9 mouse cellular contexts compared by ENCODE assay signal in genomic region chr8:120289698-120290181, GRCm38 (mm10).
A peak's percentile ranks its signal among the peaks of the same experiment; 100 is the strongest.
DNase-seq lines count a peak whose midpoint lies in the region; ATAC-seq lines count a peak whose summit lies in the region.
"Had no signal": no experiment of that assay in that cellular context is flagged by ENCODE, and none has a peak within 500 bp of the region (broad histone marks: within the 10 kb centered on the region; RNA-seq: fewer than 3 reads in every experiment).

No protein-coding gene starts in this region.

- H3K9me3 ChIP-seq in embryonic facial prominence, embryonic 14.5 days (ENCODE audit: control insufficient read depth, low read length) = no peaks in the 10 kb centered on the region
- no peaks in the 10 kb centered on the region for H3K9me3 ChIP-seq in heart, embryonic 14.5 days (ENCODE audit: control insufficient read depth, low read length)
- no peaks in the 10 kb centered on the region for H3K9me3 ChIP-seq in neural tube, embryonic 11.5 days (ENCODE audit: control insufficient read depth, low read length)

- 36% methylated on average over 10 of the region's 10 CpGs for WGBS in embryonic facial prominence, embryonic 14.5 days
- 26% methylated on average over 10 of the region's 10 CpGs for whole genome bisulfite sequencing in heart, embryonic 14.5 days
- WGBS in neural tube, embryonic 11.5 days = 32% methylated on average over 10 of the region's 10 CpGs

- H3K36me3 ChIP-seq in embryonic facial prominence, embryonic 14.5 days (ENCODE audit: control insufficient read depth, insufficient read depth, low read length) = no peaks in the 10 kb centered on the region
- H3K36me3 ChIP-seq in heart, embryonic 14.5 days (ENCODE audit: control insufficient read depth, insufficient read depth, low read length) = no peaks in the 10 kb centered on the region
- no peaks in the 10 kb centered on the region for H3K36me3 ChIP-seq in neural tube, embryonic 11.5 days (ENCODE audit: control insufficient read depth, insufficient read depth, low read length)

- H3K9ac ChIP-seq in embryonic facial prominence, embryonic 14.5 days (ENCODE audit: low read depth, low read length) = 0 out of 2 replicates have a peak overlapping the region, but pooled peaks have one; percentile 5
- peak overlapping the region; percentile 40; the same call in 1 of the 2 replicates for H3K9ac ChIP-seq in heart, embryonic 14.5 days (ENCODE audit: low read length)
- H3K9ac ChIP-seq in neural tube, embryonic 11.5 days (ENCODE audit: low read length) = peak overlapping the region; percentile 18

- peaks cover 71% of the 10 kb centered on the region for H3K4me1 ChIP-seq in embryonic facial prominence, embryonic 14.5 days (ENCODE audit: control insufficient read depth, insufficient read depth, low read length)
- peaks cover 63 to 73% of the 10 kb centered on the region in 2 experiments for H3K4me1 ChIP-seq in heart, embryonic 14.5 days (ENCODE audit: control insufficient read depth in 2 of 2, insufficient read depth in 2 of 2, low read length in 2 of 2)
- peaks cover 60% of the 10 kb centered on the region for H3K4me1 ChIP-seq in neural tube, embryonic 11.5 days (ENCODE audit: control insufficient read depth, insufficient read depth, low read length)

- intact Hi-C loops in left cerebral cortex, postnatal 4 days (cut with DNase I) = loop anchor here (10.0 kb wide), 1 partner anchor 245 kb away; no protein-coding TSS in a partner anchor

- DNase-seq in ovary, adult 18-20 months (ENCODE audit: low spot score) = peak; percentile 55
- DNase-seq in ovary, postnatal 10 days (ENCODE audit: low spot score) = no peak
- DNase-seq in embryonic facial prominence, embryonic 14.5 days (ENCODE audit: low spot score) = peak; percentile 81
- peak; percentile 86 for DNase-seq in left cerebral cortex, postnatal 4 days
- peak; percentile 43 for DNase-seq in neural tube, embryonic 11.5 days (ENCODE audit: low spot score)
- no peak for DNase-seq in thymus, postnatal 36 days

- no peak overlapping the region for H3K4me3 ChIP-seq in embryonic facial prominence, embryonic 14.5 days (ENCODE audit: low read depth, low read length)
- no peak overlapping the region for H3K4me3 ChIP-seq in heart, embryonic 14.5 days (ENCODE audit: control insufficient read depth in 1 of 2, insufficient read depth in 1 of 2, low read depth in 1 of 2, low read length in 2 of 2)
- H3K4me3 ChIP-seq in neural tube, embryonic 11.5 days (ENCODE audit: low read depth, low read length) = no peak overlapping the region

- ATAC-seq in embryonic facial prominence, embryonic 14.5 days (ENCODE audit: low read depth) = peak; percentile 27; the same call in 1 of the 2 replicates
- peak; percentile 64 for ATAC-seq in heart, embryonic 14.5 days (ENCODE audit: insufficient number of reproducible peaks, insufficient read depth, low FRiP score, low read depth)
- ATAC-seq in neural tube, embryonic 11.5 days (ENCODE audit: insufficient read depth, low FRiP score, low TSS enrichment) = no peak
- no peak for ATAC-seq in megakaryocyte-erythroid progenitor cell, adult 5-6 weeks (replicated peaks; ENCODE audit: low FRiP score, low TSS enrichment, poor library complexity, severe bottlenecking)
- ATAC-seq: Patski had no signal

- no peak overlapping the region for H3K27ac ChIP-seq in embryonic facial prominence, embryonic 14.5 days (replicated peaks; ENCODE audit: low read depth, low read length)
- H3K27ac ChIP-seq in heart, embryonic 14.5 days (replicated peaks in 1 of 2; ENCODE audit: control insufficient read depth in 1 of 2, insufficient read depth in 1 of 2, low read depth in 2 of 2, low read length in 2 of 2) = peak overlapping the region; percentile 61 to 87
- H3K27ac ChIP-seq in neural tube, embryonic 11.5 days (ENCODE audit: low read depth, low read length) = peak overlapping the region; percentile 53; the same call in 1 of the 2 replicates

- no peak overlapping the region for H3K4me2 ChIP-seq in embryonic facial prominence, embryonic 14.5 days (ENCODE audit: low read depth, low read length)
- H3K4me2 ChIP-seq in heart, embryonic 14.5 days (ENCODE audit: low read length) = peak overlapping the region; percentile 14
- no peak overlapping the region for H3K4me2 ChIP-seq in neural tube, embryonic 11.5 days (ENCODE audit: low read depth)

- H3K27me3 ChIP-seq in embryonic facial prominence, embryonic 14.5 days (replicated peaks; ENCODE audit: control insufficient read depth, insufficient read depth, low read length) = no peaks in the 10 kb centered on the region
- H3K27me3 ChIP-seq in heart, embryonic 14.5 days (ENCODE audit: control insufficient read depth, insufficient read depth, low read length) = no peaks in the 10 kb centered on the region
- no peaks in the 10 kb centered on the region for H3K27me3 ChIP-seq in neural tube, embryonic 11.5 days (ENCODE audit: control insufficient read depth, insufficient read depth, low read length)
- H3K27me3 ChIP-seq: Patski had no signal

Comparison
In these comparisons a context has a peak if more than half of its experiments do, and no peak if none do; other contexts are left out.
1. DNase-seq: peak in ovary, adult 18-20 months (single experiment), embryonic facial prominence, embryonic 14.5 days (single experiment), left cerebral cortex, postnatal 4 days (single experiment) and neural tube, embryonic 11.5 days (single experiment); none in ovary, postnatal 10 days (single experiment) and thymus, postnatal 36 days (0 of 2).
2. ATAC-seq: peak in embryonic facial prominence, embryonic 14.5 days (single experiment) and heart, embryonic 14.5 days (single experiment); none in neural tube, embryonic 11.5 days (single experiment) and megakaryocyte-erythroid progenitor cell, adult 5-6 weeks (single experiment).
3. Peak in every context shown above with its lines, with median percentiles within 50 percentile points of each other: H3K9ac ChIP-seq.